Mouse (Mus musculus) c-Kit-positive CD71-negative TER-119-negative erythroid progenitor cells, embryonic 14.5 days (primary cell): ENCODE data around the gene Kcp.

ENCODE experiments used
- DNase-seq: peaks from one replicate; pipeline ENCODE4 v3.0.0-alpha.2; 2013; ENCODE audit warnings: low read depth

Gene Kcp

GRCm38 (mm10) chr6:29463388-29463787 is 44.4 kb downstream of the Kcp start:
- DNase-seq: no peak

DNA sequence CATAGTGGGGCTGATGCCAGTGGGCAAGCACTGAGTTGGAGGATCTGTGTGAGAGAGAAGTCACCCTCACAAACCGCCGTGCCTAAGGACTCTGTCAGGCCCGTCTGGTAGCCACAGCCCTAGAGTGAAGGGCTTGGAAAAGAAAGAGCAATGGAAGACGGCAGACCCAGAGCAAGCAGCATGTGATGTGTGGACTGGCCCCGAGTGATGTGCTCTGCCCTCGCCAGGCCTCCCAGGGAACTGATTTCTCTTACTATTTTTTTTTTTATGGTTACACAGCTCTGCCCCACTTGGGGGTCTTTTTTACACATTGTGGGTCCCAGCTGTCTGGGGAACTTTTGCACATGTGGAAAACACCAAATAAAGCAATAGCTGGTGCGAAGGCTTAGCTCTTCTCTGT is 46.2 kb downstream of the Kcp start:
- DNase-seq: no peak

DNA sequence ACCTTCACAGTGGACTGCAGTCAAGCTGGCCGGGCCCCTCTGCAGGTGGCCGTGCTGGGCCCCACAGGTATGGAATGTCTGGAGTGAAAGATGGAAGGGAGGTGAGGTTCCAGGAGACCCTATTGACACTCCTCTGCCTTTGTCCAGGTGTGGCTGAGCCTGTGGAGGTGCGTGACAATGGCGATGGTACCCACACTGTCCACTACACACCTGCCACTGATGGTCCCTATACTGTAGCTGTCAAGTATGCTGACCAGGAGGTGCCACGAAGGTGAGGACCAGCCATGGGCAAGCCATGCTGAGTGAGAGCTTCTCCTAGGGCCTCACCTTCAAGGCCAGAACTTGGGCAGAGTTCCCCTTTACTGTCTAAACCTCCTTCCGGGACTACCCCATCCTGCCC is 57.1 kb downstream of the Kcp start:
- DNase-seq: no peak

DNA sequence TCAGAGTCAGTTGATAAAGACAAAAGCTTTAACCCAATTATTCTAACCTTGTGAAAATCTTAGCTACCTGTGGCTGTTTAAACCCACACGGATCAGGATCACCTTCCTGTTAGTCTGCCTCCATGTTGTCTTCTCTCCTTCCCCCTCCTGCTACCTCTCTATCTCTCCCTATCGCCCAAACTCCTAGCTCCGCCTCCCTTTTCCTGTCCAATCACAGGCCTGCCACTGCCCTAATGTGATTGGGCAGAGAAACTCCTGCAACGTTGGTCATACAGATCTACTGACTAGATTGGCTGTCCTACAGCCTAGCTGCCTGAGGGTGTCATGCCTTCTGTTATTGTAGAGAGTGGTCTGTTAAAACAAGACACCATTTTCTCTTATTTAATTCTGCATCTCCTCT is 57.9 kb downstream of the Kcp start:
- DNase-seq: no peak

GRCm38 (mm10) chr6:29445354-29445753 is 62.4 kb downstream of the Kcp start:
- DNase-seq: no peak

GRCm38 (mm10) chr6:29444773-29445172 is 63.0 kb downstream of the Kcp start:
- DNase-seq: no peak

DNA sequence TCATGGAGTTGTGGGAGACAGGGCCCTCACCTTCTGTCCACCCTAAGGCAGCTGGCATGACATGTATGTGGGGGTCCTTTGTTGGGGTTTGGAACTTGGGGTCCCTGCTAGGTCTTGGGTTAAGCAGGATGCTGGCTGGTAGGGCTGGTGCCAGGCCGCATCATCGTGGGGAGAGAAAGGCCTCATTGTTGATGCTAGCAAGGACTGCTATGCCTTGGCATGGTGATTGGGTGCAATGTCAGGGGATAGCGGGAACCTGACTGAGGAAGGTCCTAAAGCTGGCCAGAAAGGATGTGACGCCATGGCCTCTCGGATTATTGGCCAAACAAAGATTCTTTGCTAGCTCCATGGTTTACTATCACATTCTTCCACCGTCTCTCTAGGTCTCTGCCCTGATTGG is 68.0 kb downstream of the Kcp start:
- no peak for DNase-seq

- DNase-seq: no peak
These were observed 68.5 kb downstream of the Kcp start for GRCm38 (mm10) chr6:29439251-29439650.

DNA sequence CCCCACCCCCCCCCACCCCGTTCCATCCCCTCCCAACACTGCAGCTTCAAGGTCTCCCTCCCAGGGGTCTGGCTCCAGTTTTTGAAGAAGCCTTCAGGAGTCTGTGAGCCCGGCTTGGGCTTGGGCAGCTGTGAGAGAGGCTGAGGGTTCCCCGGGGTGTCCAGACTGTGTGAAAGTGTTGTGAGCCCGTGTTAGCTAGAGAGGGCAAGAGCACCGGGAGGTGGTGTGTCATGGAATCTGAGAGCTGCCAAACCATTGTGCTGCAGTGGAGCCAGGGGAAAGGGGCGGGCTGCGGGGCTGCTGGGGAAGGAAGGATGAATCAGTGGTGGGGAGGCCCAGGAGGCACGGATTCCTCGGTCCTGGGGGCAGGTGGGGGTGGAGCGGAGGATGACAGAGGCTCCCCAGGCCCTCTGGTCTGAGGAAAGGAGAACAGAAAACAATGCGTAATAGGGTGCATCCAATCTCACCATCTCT is 71.3 kb downstream of the Kcp start:
- DNase-seq: no peak

- DNase-seq: no peak
These were observed 71.8 kb downstream of the Kcp start for GRCm38 (mm10) chr6:29435940-29436451.

GRCm38 (mm10) chr6:29434911-29435691 is 72.7 kb downstream of the Kcp start:
- no peak for DNase-seq

DNA sequence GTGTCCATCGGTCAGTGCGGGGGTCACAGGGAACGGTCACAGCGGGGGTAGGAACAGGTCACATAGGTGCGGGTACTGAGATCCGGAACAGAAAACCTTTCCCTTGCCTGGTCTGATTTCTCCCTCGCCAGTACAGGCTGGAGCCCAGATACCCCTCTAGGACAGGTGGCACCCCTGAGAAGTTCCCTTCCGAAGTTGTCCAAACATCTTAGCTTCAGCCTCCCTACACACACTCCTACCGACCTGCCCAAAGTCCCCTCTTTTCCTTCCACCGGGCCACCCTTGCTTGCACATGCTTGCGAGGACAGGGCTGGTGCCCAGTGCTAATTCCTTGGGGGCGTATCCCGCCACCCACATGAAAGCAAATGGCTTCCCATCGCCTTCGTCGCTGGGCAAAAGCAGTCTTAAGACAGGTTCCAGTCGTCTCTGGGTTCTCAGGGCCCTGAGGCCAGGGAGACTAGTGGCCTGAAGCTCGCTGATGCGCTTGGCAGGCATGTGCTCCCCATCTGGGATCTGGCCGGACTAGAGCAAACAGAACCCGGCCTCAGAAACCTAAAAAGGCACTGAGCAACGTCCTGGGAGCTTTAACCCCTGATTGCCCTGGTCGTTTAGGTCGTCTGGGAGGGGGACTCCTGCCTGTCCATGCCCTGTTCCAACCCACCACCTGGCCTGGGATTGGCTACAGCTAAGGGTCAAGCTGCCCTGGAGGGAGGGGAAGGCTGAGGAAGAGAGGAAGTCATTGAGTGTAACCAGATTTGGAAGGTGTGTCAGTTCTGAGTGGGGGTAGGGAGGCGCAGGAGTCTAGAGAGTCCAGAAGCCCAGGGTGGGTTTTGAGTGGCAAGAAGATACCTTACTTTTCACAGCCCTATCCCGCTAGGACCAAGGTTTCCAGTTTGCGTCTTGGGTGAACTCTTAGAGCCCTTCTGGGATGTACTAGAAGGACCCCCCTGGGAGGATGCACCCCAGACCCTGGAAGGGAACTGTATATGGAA is 73.7 kb downstream of the Kcp start:
- no peak for DNase-seq

DNA sequence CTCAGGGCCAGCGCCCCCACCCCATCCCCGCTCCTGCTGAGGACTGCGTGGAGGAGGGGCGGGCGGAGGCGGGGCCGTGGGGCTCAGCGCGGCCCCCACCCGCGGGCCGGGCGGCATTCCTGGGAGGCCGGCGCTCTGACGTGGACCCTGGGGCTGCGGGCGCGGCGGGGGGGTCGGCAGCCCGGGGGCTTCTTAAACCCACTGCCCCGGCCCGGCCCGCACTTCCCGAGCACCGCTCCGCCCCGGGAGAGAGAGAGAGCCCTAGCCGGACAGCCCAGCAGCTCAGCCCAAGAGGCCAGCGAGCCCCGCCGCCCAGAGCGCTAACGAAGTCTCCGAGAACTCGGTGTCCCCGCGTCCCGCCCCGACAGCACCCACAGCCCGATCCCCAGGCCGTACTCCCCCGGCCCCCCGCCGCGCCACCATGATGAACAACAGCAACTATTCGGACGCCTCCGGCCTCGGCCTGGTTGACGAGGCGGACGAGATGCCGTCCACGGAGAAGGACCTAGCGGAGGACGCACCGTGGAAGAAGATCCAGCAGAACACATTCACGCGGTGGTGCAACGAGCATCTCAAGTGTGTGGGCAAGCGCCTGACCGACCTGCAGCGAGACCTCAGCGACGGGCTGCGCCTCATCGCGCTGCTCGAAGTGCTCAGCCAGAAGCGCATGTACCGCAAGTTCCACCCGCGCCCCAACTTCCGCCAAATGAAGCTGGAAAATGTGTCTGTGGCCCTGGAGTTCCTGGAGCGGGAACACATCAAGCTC is 74.5 kb downstream of the Kcp start, which contains the start of gene Flnc:
Flnc (plus strand) TSS at position 219 of the 766 bp plus-strand sequence.
- DNase-seq: no peak

DNA sequence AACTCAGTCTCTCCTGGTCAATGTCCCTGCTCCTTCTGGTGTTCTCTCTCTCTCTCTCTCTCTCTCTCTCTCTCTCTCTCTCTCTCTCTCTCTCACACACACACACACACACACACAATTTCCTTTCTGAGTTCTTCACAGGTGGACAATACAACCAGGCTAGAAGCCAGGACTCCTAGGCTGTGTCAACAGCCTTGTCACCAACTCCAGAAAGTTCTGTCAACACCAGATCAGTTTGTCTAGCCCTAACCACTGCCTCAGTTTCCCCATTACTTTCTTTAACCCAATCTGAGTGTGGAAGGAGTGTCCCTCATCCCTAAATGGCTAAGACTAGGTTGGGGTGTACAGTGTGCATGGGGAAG is 75.1 kb downstream of the Kcp start:
- DNase-seq: no peak

GRCm38 (mm10) chr6:29432156-29432555 is 75.6 kb downstream of the Kcp start:
- no peak for DNase-seq

GRCm38 (mm10) chr6:29431473-29431872 is 76.3 kb downstream of the Kcp start:
- no peak for DNase-seq

DNA sequence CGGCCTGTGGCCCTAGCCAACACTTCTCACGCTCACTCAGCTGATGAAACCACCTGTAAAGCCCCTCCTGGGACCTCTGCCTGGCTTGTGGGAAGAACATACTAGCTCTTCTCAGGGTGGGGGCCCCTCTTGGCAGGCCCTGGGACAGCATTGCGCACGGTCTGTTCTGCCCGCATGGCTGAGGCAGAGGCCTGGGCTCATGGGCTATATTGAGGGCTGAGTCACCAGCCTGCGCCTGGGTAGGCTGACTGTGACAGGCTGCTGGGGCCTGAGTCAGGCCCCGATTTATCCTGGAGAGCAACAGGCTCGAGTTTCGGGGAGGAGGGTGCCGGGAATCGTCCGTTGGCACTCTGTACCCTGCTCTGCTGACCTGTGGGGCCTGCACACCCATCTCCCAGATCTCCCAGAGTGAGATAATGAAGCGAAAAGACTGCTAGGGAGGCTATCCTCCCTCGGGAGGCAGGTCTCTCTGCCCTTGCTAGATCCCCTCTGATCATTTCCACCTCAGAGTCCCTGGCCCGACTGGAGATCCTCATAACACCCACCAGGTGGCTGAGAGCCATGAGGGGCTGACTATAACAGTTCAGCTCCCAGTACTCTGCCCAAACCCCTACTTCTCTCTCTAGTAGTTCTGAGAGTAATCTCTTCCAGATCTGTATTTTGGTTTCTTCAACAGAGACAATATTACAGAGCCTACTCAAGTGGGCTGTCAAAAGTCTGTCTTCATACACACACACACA is 76.9 kb downstream of the Kcp start:
- DNase-seq: no peak

DNA sequence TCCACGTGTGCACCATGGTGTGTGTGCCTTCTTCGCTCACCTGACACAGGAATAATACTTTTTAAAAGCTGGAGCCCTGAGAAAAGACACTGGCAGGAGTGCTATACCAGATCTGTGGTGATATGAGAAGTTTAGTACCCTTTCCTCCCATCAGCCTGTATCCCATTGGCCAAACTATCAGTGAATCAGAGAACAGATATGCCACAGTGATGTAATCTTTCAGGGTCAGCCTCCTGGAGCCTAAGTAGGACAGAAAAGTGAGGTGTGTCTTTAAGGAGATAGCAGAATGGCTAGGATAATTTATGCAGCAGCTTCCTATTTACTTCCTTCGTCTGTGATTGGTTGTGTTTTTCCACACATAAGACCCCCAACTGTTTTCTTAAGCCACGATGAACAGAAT is 79.6 kb downstream of the Kcp start:
- DNase-seq: no peak

GRCm38 (mm10) chr6:29426331-29426730 is 81.4 kb downstream of the Kcp start:
- no peak for DNase-seq

DNA sequence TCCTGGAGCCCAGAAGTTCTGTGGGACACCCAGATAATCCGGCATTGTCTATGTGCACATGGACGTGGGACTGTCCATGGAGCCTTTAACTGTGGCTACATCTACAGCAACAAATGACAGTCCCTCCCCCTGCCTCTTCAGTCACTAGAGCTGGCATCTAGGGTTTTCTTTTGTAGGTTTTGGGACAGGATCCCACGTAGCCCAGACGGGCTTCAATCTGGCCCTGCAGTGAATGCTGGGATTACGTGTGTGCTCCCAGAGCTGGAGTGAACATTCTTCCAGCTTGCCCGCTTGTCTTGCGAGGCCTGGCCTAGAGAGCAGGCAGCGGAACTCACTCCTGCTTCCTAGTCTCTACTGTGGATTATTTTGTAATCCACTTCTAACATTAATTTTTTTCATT is 82.6 kb downstream of the Kcp start:
- DNase-seq: no peak
